Mouse (Mus musculus) frontal cortex, adult 2 months (tissue): ENCODE measurements around the gene Pcbp2. TPM values are rescaled to one million over a fixed set of nuclear protein-coding genes. Genes with fewer than 3 reads are reported as not detected.

Source experiments
- DNase-seq, 2 experiments: peaks; one replicate each; pipeline ENCODE4 v3.0.0; 2022; ENCODE audit warnings: low spot score in 1 of 2; ENCODE audit errors: extremely low spot score in 1 of 2
- polyA plus RNA-seq: library from polyadenylated mRNA; depleted of rRNA; stranded (reverse); fragments of >200 nt; gene quantifications from 2 replicates; pipeline ENCODE4 v1.2.3, GENCODE M21; 2012

Pcbp2 gene
- polyA plus RNA-seq, 1 experiment, result 576 TPM

DNA sequence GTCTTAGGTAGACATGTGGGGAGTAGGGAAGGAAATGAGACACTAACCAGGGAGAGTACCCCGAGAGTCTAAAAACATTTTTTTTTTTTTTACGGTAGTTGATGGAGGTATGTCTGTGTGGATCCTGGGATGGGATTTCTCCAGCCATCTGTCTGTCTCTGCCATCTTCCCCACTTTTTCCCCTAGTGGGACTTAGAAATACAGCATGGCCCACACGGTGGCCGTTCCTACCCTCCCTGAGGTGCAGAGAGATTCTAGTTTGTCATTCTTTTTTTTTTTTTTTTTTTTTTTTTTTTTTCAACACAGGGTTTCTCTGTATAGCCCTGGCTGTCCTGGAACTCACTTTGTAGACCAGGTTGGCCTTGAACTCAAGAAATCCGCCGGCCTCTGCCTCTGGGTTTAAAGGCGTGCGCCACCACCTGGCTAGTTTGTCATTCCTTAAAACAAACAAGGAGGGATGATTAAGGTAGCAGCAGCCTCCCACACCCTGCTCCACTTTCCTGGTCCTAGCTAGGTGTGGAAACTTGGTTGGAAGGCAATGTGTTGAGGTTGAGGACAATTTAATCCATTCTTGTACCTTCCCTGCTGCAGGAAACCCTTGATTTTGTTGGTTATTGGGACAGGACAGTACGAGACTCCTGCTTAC, 8.8 kb upstream of the Pcbp2 start:
- no peak for DNase-seq

- DNase-seq, result no peak
These were observed 6.7 kb upstream of the Pcbp2 start for GRCm38 (mm10) chr15:102463666-102464065.

GRCm38 (mm10) chr15:102468675-102469370, 1.5 kb upstream of the Pcbp2 start:
- no peak for DNase-seq

GRCm38 (mm10) chr15:102470605-102471294, 411 bp downstream of the Pcbp2 start:
- peak in 1 of 2 experiments; percentile 66 for DNase-seq

GRCm38 (mm10) chr15:102471295-102471645, 931 bp downstream of the Pcbp2 start:
- no peak for DNase-seq

DNA sequence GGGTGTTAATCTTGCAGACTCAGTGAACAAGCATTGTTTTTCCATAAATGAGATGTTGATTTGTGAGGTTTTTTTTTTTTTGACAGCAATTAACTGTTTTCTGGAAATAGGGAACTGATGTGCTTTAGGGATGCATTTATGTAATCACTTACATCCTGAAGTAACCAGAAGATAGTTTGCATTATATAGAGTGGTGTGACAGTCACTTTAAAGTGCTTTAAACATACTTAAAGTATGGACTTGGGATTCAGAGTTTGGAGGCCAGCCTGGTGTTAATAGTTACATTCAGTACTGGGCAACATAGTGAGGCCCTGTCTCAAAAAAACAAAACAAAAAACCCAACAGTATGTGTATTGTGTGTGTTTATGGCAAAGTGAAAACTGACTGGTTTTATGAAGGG, 1.4 kb downstream of the Pcbp2 start:
- no peak for DNase-seq

GRCm38 (mm10) chr15:102473246-102473645, 2.9 kb downstream of the Pcbp2 start:
- DNase-seq, result no peak

- no peak for DNase-seq
These were observed 4.2 kb downstream of the Pcbp2 start for GRCm38 (mm10) chr15:102474520-102474919.

GRCm38 (mm10) chr15:102483136-102483535, 12.8 kb downstream of the Pcbp2 start:
- no peak for DNase-seq

DNA sequence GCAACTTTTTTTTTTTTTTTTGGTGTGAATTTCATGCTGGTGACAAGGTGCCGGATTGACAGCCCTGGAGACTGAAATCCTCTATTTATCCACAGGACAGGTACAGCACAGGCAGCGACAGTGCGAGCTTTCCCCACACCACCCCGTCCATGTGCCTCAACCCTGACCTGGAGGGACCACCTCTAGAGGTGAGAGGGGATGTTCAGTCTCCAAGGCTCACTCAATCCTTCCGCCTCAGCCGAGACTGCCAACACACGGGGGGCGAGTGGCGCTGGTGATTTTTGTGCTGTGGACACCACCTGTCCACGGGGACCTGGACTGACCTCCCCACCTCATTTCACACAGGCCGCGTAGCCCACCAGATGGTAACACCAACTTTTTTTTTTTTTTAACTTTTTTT, 15.5 kb downstream of the Pcbp2 start:
- DNase-seq, result no peak

DNA sequence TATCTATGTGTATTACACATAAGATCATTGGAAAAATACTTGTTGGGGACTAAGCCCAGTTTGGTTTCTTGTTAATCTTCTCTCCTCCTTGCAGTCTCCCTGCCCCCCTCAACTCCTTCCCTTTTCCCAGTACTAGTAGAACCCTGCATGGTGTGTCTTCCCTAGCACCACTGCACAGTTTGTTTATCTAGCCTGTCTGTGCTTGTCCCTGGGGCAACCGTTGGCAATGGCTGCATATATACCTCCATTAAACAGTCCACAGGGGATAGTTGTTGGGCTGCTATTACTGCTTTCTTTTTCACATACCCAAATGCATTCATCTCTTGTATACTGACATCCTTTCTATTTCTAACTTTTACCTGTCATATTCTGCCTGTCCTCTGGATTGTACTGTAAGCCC, 17.3 kb downstream of the Pcbp2 start:
- DNase-seq, result no peak

- no peak for DNase-seq
These were observed 28.0 kb downstream of the Pcbp2 start for GRCm38 (mm10) chr15:102498322-102498721.

DNA sequence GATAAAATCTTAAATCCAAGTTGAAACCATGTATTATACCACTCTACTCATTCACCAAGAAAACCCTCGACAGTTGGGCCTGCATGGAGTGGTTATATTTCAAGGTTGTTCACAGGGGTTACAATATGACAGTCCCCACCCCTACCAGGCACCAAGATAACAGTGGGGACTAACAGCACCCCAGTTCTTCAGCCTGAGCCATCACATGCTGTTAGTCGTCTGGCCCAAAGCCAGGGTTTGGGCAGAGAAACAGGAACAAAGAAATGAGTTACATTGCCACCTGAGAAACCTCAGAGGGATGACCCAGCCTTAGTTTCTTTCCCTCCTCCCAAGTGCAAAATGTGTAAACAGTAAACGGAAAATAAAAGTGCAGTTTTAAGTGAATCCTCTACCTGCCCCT, 29.0 kb downstream of the Pcbp2 start:
- DNase-seq, result no peak

- no peak for DNase-seq
These were observed 29.5 kb downstream of the Pcbp2 start for GRCm38 (mm10) chr15:102499851-102500250.

DNA sequence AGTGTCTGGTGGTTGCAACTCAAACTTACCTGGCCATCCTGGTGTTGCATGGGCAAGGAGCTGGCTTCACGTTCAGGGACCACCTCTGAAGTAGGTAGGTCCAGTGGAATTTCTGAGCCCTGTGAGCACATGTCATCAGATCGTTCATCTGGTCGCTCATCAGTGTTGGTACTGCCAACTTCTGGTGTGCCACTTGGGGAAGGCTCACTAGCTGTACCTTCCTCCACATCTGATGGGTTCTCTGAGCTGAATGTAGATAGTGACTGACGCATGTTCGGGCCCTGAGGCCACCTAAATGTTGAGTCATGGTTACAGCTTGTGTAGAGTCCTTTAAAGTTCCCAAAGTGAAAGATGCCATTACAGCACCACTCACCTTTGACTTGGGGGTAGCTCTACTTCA, 30.1 kb downstream of the Pcbp2 start:
- no peak for DNase-seq

DNA sequence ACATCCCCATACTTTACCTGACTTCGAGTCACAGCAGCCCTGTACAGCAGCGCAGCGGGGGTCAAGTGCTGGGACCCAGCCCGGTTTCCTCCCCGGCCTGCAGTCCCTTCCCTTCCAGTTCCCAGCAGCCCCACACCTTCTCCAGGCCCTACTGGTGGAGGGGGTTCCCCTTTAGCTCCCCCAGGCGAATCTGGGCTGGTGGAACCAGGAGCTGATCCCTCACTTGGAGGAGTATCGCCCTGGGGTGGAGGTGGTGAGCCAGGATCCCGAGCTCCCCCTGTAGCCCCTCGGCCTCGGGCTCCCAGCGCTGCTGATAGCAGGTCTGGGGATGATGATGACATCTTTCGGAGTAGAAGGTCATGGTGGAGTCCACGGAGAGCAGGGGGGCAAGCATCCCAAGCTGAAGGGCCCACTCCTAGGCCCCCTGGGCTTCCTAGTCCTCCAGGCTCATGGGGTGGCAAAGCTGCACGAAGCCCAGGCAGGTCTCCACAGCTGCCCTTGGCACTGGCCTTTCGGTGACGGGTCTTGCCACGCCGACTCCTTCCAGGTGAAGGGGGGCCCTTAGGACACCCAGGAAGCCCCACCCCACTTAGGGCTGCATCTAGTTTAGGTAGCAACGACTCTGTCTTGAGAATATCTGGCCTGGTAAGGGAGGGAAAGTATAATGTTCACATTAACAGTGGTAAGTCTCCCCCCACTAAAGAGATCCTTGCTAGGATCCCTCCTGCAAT, 30.9 kb downstream of the Pcbp2 start:
- no peak for DNase-seq

GRCm38 (mm10) chr15:102502254-102502840, 32.0 kb downstream of the Pcbp2 start:
- DNase-seq, result no peak

DNA sequence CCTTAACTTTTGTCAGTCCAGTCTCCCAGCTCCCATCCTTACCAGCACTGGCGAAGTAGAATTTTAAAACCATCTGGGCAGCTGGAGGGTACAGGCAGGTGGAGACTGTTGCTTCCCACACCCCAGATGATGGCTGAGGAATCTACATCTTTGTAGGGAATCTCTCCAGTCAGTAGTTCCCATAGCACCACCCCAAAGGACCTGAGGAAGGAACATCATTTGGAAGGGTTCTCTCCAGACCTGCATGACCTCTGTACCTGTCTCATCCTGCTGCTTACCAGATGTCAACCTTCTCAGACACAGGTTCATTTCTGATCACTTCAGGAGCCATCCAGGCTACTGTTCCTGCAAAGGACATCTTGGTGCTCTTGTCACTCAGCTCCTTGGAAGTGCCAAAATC, 33.1 kb downstream of the Pcbp2 start, which contains the start of gene Gm10337:
Gm10337 (plus strand) TSS at position 276 of the 400 bp plus-strand sequence.
- no peak for DNase-seq

GRCm38 (mm10) chr15:102503924-102504782, 33.8 kb downstream of the Pcbp2 start:
- no peak for DNase-seq
